Mouse (Mus musculus): ENCODE data around the gene Bok.

GRCm38 (mm10) chr1:93668791-93669548, 16.5 kb upstream of the Bok start:
- TF ChIP-seq EP300 (optimal IDR thresholded peaks at IDR 0.05) (no peak), CTCF (IDR thresholded peaks at IDR 0.05; ENCODE audit: low read depth) (peak; percentile 85)

All from stomach, postnatal 0 days (tissue).